Mouse (Mus musculus) 3T3-L1 (cell line): ENCODE data around the gene Gm33815.
"Not testable (repeated sequence)": the region's sequence is repeated elsewhere in the genome, so short reads cannot be mapped to it uniquely, and the experiment has no call there.

Experiments used
- DNase-seq: peaks from one replicate; pipeline ENCODE4 v3.0.0-alpha.2; 2015; ENCODE audit warnings: low read depth, low spot score

Gm33815 gene

DNA sequence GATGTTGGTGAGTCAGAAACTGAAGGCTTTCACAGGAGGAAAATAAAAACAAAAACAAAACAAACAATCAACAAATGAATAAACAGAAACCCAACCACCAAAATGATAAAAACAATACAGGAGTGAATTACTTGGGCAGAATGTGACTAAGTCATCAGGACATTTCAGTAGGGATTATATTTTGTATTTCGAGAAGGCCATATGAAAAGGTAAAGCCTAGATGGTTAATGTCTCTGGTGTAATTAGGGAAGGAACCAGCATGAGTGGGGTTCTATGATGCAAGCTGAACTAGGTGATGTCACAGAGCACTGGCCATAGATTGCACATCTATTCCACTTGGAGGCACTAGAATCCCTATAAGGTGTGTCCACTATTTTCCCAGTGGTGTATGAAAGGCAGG lies at the start of gene Gm33815:
Gene Gm33815, plus strand, starts transcription at position 301 of the 400 bp plus-strand sequence.
- DNase-seq: not testable (repeated sequence)
